Mouse (Mus musculus) retina, postnatal 1 day (tissue): Measurements from ENCODE around the gene Mgst3.
"Not testable (repeated sequence)": the region's sequence is repeated elsewhere in the genome, so short reads cannot be mapped to it uniquely, and the experiment has no call there.

Experiments
- DNase-seq: peaks from one replicate; pipeline ENCODE4 v3.0.0-alpha.2; 2012

Gene Mgst3

GRCm38 (mm10) chr1:167357387-167357786 lies 36.3 kb downstream of the Mgst3 start:
- no peak for DNase-seq

GRCm38 (mm10) chr1:167352403-167352802 lies 41.2 kb downstream of the Mgst3 start:
- DNase-seq: no peak

GRCm38 (mm10) chr1:167350597-167351415 lies 42.8 kb downstream of the Mgst3 start:
- DNase-seq: no peak

- peak; percentile 93 for DNase-seq
These were observed 43.6 kb downstream of the Mgst3 start, which contains the start of gene Aldh9a1 for GRCm38 (mm10) chr1:167349815-167350596. Gene Aldh9a1, plus strand, starts transcription at chr1:167349991.

GRCm38 (mm10) chr1:167349206-167349605 lies 44.4 kb downstream of the Mgst3 start:
- DNase-seq: not testable (repeated sequence)

- not testable (repeated sequence) for DNase-seq
These were observed 47.6 kb downstream of the Mgst3 start for GRCm38 (mm10) chr1:167345994-167346520.

GRCm38 (mm10) chr1:167342831-167343230 lies 50.8 kb downstream of the Mgst3 start:
- DNase-seq: no peak

- no peak for DNase-seq
These were observed 52.6 kb downstream of the Mgst3 start for GRCm38 (mm10) chr1:167340910-167341528.

GRCm38 (mm10) chr1:167340111-167340787 lies 53.4 kb downstream of the Mgst3 start:
- DNase-seq: peak; percentile 28

- peak; percentile 14 for DNase-seq
These were observed 54.4 kb downstream of the Mgst3 start for GRCm38 (mm10) chr1:167339177-167339781.

GRCm38 (mm10) chr1:167337463-167338095 lies 56.1 kb downstream of the Mgst3 start:
- peak; percentile 88 for DNase-seq

- DNase-seq: no peak
These were observed 57.2 kb downstream of the Mgst3 start for GRCm38 (mm10) chr1:167336398-167336797.

- no peak for DNase-seq
These were observed 62.5 kb downstream of the Mgst3 start for GRCm38 (mm10) chr1:167331106-167331505.

GRCm38 (mm10) chr1:167328776-167329175 lies 64.9 kb downstream of the Mgst3 start:
- DNase-seq: no peak
